Mouse (Mus musculus): ENCODE results near the gene Abhd2.

The Abhd2 gene

DNA sequence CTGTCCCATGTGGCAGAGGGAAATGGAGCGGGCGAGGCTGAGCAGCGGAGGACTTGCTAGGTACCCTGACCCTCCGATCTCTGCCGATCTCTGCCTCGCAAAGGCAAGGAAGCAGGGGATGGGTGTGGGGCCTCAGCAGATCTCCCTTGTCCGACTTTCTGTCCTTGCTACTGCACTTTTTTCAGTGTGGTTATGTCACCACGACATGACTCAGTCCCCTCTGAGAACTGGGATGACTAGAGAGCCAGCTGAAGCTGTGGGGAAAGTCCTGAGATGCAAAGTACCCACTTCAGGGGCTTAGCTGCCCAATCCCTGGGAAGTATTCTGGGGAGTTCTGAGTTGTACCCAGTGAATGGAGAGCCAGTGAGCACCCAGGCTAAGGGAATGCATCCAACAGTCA is 114.1 kb downstream of the Abhd2 start:
- DNase-seq: no peak

- no peak for DNase-seq
Measured at GRCm38 (mm10) chr7:79387991-79388390, 115.0 kb downstream of the Abhd2 start.

GRCm38 (mm10) chr7:79388671-79389206 is 115.7 kb downstream of the Abhd2 start:
- DNase-seq: no peak

DNA sequence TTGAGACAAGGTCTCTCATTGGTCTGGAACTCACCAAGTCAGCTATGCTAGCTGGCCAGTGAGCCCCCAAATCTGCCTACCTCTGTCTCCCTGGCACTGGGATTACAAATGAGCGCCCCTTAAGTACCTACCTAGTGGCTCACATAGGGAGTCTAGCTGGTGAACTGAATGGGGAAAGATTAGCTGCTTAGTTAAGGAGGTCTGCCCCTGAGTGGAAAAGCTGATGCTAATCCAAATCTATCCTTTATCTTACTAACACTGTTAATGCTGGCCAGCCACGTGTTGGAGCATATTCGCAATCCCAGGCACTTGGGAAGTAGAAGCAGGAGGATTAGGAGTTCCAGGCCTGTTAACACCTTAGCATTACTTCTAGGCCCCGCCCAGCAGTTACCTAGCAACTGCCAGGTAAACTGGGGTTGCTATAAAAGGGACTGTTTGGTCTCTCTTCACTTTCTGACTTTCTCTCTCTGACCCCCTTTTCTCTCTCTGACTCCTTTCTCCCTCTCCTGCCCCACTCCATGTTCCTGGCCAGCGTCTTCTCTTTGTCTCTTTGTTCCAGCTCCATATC is 117.2 kb downstream of the Abhd2 start:
- DNase-seq: no peak

- no peak for DNase-seq
Measured at GRCm38 (mm10) chr7:79391471-79391870, 118.5 kb downstream of the Abhd2 start.

DNA sequence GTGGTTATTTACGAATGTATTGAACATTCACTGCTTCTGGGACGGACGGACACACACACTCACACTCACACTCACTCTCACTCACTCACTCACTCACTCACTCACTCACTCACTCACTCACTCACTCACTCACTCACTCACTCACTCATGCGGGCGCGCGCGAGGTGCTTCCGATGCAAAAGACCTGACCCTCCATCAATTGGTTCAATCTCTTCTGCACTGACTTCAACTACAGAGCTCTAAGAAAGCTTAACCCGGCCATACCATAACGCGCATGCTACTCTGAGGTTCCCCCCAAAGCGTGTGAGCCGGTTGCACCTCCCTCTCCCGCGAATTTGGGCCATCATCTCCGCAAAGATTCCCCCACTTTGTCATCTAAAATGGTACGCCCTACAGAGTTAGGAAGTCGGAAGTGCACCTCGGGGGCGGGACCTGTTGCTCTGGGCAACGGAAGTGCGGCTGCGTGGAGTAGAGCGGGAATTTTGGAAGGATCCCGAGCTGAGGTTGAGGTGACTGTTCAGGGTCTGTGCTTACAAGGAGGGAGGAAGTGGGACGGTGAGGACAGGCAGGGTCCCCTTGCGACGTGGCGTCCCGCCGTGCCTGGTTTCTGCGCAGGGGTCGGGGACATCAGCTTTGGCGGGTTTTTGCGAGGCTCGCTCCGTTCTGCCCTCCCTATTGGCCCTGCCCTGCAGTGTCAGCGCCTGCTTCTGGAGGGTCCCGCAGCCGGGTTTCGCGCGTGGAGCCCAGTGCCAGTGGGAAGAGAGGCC is 119.1 kb downstream of the Abhd2 start, which contains the start of gene Fanci:
TSS of gene Fanci (plus strand) at position 47 of the 767 bp plus-strand sequence.
- peak; percentile 93 for DNase-seq

- no peak for DNase-seq
Measured at GRCm38 (mm10) chr7:79392860-79393513, 120.0 kb downstream of the Abhd2 start.

GRCm38 (mm10) chr7:79393924-79394323 is 120.9 kb downstream of the Abhd2 start:
- DNase-seq: no peak

DNA sequence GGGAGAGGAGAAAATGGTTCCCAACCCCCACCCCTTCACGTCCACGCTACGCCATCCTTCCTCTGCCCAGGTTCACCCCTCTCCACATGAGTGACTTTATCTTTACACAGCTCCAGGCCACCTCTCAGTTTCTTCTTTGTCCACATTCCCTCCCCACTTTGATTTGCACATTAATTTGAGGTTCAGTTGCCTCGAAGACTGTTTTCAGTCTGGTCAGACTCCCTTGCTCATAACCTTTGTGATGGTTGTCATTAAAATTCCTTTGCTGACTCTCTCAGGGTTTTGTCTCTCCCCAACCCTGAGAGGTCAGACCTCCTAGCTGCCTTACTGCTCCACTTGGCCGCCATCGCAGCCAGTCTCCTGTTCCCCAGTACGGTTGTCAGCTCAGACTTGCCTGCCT is 121.7 kb downstream of the Abhd2 start:
- no peak for DNase-seq

DNA sequence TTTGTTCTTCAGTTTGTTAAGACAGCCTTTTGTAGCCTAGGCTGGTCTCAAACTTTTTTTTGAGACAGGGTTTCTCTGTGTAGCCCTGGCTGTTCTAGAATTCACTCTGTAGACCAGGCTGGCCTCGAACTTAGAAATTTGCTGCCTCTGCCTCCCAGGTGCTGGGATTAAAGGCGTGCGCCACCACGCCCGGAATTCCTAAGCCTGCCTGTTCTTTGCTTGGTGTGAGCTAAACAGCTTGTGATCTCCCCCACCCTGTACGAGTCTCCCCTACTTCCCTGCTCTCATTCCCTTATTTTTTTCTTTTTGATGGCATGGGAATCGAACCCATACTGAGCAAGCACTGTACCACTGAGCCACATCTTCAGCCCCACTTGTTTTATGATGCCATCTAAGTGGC is 122.2 kb downstream of the Abhd2 start:
- DNase-seq: no peak

GRCm38 (mm10) chr7:79397446-79397963 is 124.5 kb downstream of the Abhd2 start:
- DNase-seq: no peak

DNA sequence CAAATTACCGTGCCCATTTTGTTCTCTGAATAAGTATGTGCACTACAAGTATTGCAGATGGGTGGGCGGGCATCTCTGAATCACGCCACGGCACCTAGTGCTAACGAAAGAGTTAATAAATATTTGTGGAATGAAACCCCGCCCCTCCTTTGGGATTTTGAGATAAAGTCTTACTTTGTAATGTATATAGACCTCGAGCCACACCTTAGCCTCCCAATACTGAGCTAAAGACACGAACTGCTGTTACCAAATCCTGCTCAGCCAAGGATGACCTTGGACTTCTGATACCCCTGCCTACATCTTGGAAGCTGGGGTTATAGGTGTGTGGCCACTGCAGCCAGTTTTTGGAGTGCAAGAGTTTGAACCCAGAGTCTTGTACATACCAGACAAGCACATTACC is 125.4 kb downstream of the Abhd2 start:
- no peak for DNase-seq

DNA sequence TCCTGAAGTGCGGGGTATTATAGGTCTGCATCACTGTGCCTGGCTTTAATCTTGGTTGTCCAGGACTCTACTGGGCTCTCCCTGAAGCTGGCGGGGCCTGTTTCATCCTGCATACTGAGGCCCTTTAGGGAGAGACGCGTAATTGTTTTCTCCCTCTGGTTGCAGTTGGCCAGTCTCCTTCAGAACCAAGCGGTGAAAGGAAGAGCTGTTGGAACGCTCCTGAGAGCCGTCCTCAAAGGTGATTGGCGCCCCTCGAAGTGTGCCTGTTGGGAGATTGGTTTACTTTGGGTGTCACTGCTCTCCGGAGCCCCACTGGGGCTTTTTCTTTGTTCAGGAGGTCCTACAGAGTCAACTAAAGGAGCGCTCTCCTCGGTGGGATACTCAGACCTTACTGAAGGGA is 126.0 kb downstream of the Abhd2 start:
- no peak for DNase-seq

GRCm38 (mm10) chr7:79400296-79400695 is 127.3 kb downstream of the Abhd2 start:
- DNase-seq: no peak

DNA sequence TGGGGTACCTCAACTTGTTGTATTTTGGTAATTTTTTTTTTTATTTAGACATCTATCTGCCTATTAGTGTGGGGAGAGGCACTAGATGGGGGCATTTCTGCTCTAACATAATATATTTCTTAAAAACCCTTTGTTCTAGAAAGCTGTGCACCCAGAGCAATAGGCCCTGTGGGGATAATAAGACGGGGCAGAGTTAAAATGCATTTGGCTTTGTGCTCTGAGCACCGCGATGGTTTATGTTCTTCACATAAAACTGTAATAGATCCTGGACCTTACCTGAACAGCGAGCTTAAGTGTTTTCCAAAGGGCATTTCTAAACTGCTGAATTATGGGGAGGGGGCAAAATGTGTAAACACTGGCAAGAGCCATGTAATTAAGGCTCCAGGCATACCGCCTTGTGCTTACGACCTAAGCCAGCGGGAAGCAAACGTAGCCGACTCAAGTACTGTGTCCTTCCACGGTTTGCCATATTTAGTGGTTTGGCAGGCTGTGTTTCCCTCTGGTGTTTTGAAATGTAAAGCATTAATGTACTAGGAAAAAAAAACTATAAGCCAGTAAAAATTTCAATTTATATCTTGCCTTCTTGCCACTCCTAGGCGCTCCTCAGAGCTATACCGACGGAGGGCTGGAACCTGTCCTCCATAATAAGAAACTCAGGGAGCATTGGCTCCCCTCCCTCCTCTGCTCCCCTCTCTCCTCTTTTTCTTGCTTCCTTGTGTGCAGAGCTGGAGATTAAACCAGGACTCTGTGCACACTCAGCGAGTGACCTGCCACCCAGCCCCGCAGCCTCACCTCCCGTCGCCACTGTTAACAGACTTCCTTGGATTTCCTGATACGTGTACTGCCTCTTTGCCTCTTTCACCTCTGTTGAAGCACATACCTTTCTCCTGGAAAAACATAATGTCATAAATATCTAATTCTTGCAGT is 141.7 kb downstream of the Abhd2 start:
- no peak for DNase-seq
